Mouse (Mus musculus) common myeloid progenitor, adult 5-6 weeks (primary cell): ENCODE measurements around the gene Psmc3ip. TPM values are rescaled to one million over a fixed set of nuclear protein-coding genes. Genes with fewer than 3 reads are reported as not detected.
A peak's percentile ranks its signal among the peaks of the same experiment; 100 is the strongest.

ENCODE experiments used
- ATAC-seq: replicated peaks from 2 replicates; pipeline ENCODE4 v1.8.0; 2016; ENCODE audit warnings: low read depth, mild to moderate bottlenecking, moderate TSS enrichment, inconsistent platforms; ENCODE audit not compliant: poor library complexity, severe bottlenecking
- total RNA-seq: library from RNA; stranded (forward); fragments of 200-1000, 187-1606 nt; gene quantifications from 2 replicates; pipeline ENCODE4 v1.2.3, GENCODE M21; 2017

The Psmc3ip gene
- total RNA-seq, 1 experiment from 2014 or later, result 46.7 TPM

DNA sequence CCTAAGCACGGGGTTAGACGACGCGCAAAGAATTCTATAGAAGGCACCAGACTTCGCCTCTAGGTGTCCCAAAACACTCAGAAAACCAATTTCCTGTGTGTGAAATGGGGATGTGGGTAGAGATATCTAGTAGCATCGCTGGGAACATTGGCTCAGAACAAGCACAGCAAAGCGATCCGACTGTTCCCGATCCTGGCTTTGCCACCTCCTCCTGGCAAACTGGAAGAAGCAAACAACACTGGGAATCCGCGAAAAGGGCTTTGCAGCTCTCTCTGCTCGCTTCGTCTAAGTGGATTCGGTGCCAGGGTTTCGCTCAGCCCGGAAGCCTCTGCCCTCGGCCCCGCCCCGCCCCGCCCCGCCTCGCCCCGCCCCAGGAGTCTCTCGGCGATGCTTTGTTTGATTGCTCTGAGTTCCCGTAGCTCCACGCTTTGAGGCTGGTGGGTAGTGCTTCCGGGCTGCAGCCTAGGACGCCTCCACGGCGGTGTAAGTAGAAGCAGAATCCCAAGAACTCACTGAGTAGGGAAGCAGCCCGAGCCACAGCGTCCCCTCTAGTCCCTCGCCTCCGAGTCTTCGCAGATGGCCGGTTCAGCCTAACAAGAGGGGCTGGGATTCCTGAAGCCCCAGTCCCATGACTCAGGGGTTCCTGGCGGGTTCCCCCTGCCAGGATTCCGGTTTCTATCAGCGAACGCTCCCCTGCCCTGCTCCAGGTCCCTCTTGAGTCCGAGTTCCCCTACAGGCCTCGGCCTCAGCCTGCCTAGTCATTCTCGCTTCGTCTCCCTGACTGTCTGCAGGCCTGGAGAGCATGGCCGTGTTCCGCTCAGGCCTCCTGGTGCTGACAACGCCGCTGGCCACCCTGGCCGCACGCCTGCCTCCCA lies 12.8 kb downstream of the Psmc3ip start, which contains the start of gene Coasy:
Gene Coasy, plus strand, starts transcription at position 358 of the 875 bp plus-strand sequence.
- peak; percentile 61 for ATAC-seq

GRCm38 (mm10) chr11:101081659-101082058 lies 13.6 kb downstream of the Psmc3ip start:
- ATAC-seq, result no peak

DNA sequence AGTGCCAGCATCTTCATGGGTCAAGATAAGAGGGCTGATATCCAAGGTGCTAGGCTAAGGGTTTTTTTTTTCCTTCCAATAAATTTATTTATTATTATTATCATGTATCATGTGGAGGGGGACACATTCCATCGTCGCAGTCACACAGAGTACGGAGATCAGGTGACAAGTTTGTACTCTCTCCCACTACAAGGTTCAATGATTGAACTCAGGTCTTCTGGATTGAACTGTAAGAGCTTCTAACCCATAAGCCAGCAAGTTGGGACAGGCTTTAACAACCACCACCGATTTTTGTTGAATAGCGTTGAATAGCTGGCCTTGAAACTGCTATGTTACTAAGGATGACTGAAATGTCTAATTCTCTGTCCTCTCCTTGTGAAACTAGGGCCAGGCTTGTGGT lies 14.8 kb downstream of the Psmc3ip start:
- ATAC-seq, result no peak

DNA sequence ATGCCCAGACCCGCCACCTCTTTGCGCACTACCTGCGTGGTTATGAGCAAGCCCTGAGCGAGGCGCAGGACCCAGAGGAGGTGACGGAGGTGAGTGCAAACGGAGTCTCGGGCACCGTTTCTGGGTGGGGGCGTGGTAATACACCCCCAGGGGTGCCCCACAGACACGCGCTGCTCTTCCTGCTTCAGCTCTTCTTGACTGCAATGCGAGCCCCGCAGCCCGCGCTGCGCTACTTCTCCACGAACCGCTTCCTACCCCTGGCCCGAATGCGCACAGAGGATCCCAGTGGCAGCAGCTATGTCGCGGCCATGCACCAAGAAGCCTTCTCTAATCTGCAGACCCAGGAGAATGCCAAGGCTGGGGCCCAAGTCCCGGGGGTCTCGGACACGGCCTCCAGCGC lies 15.5 kb downstream of the Psmc3ip start:
- ATAC-seq, result peak; percentile 19; the same call in 1 of the 2 replicates

GRCm38 (mm10) chr11:101078121-101078520 lies 17.1 kb downstream of the Psmc3ip start, which contains the start of gene Hsd17b1:
Gene Hsd17b1 (plus strand): TSS chr11:101078411.
- ATAC-seq, result no peak

- ATAC-seq, result no peak
These were observed 23.3 kb downstream of the Psmc3ip start for GRCm38 (mm10) chr11:101071810-101072428.

- no peak for ATAC-seq
These were observed 24.2 kb downstream of the Psmc3ip start for GRCm38 (mm10) chr11:101070987-101071386.

DNA sequence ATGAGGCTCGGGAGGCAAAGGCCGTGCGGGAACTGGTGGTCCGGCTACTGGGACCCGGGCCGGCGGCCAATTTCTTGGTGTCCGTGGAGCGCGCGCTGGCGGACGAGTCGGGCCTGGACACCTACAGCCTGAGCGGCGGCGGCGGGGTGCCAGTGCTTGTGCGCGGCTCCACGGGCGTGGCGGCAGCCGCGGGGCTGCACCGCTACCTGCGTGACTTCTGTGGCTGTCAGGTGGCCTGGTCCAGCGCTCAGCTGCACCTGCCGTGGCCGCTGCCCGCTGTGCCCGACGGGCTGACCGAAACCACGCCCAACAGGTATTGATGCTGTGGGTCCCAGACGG lies 25.1 kb downstream of the Psmc3ip start:
- no peak for ATAC-seq

- peak; percentile 91 for ATAC-seq
These were observed 25.6 kb downstream of the Psmc3ip start, which contains the start of gene Naglu for GRCm38 (mm10) chr11:101069391-101070188. Gene Naglu (plus strand): TSS chr11:101070012.

DNA sequence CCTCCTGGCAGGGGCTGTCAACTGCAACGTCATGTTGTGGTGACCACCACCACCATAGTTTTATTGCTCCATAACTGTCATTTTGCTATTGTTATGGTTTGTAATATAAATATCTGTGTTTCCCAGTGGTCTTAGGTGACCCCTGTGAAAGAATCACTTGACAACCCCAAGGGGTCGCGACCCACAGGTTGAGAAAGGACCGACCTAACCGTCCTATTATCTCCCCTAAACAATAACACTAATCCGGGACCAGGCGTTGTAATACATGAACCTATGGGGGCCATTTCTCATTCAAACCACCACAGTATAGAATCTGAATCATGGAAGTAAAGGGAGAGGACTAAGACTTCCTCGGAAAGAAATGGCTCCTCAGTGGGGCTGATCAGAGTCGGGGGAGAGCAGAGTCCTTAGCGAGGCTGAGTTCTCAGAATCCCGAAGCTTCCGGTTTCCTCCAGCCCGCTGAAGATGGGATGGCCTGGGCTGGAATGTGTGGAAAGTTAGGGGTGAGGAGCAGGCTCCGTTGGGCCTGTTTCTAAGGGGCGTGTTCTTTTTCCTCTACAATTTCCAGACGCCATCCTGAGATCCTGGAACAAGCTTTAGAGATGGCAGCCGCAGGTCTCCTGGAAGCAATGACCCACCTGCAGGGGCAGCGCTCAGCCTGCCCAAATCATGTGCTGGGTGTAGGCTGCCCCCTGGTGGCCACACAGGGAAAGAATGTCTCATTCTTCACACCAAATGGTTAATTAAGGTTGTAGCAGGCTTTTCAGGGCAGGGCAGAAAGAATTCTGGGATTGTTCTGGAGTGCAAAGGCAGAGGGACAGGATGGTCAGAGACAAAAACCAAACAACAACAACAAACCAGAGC lies 28.5 kb downstream of the Psmc3ip start:
- ATAC-seq, result no peak

- no peak for ATAC-seq
These were observed 30.2 kb downstream of the Psmc3ip start for GRCm38 (mm10) chr11:101065002-101065401.

- no peak for ATAC-seq
These were observed 30.8 kb downstream of the Psmc3ip start for GRCm38 (mm10) chr11:101064462-101064861.

DNA sequence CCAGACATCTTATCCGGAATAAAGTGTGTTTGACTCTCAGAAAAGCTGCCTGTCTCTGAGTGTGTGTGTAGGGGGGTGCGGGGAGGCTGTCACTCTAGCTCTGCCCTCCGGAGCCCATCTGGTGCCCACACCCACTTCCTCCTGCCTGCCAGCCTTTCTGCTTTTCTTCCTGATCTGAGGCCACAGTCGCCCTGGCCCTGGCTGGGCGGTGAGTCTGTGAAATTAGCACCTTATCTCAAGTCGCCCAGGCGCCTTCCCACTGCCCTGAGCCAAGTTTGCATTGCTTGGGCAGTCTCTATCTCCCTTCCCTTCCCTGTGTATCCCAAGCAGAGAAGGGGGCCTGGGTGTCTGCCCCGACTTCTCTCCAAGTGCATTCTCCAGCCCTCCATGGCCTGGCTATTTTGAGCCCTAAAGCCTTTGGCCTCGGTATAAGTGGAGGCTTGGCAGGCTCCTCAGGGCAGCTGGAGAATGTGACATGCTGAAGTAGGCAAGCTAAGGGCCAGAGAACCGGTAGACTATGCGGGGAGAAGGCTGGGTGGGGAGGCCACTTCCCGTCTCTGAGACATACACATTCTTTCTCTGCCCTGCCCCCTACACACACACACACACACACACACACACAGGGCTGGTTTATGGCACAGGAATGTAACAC lies 31.4 kb downstream of the Psmc3ip start:
- ATAC-seq, result peak; percentile 93

- no peak; the same call in 1 of the 2 replicates for ATAC-seq
These were observed 32.1 kb downstream of the Psmc3ip start for GRCm38 (mm10) chr11:101062971-101063675.

- no peak for ATAC-seq
These were observed 32.9 kb downstream of the Psmc3ip start for GRCm38 (mm10) chr11:101062165-101062884.

- no peak for ATAC-seq
These were observed 34.2 kb downstream of the Psmc3ip start for GRCm38 (mm10) chr11:101061049-101061448.

GRCm38 (mm10) chr11:101060126-101060525 lies 35.1 kb downstream of the Psmc3ip start:
- no peak for ATAC-seq

GRCm38 (mm10) chr11:101059473-101059872 lies 35.8 kb downstream of the Psmc3ip start:
- no peak for ATAC-seq
